Mouse (Mus musculus) forebrain, embryonic 15.5 days (tissue): ENCODE results near the gene Kctd11. TPM values are rescaled to one million over a fixed set of nuclear protein-coding genes. Genes with fewer than 3 reads are reported as not detected.
A peak's percentile ranks its signal among the peaks of the same experiment; 100 is the strongest.

Experiments
- ATAC-seq: fragments of 200-750 bp; cut with Nextera tagmentation; replicated peaks from 2 replicates; pipeline ENCODE4 v1.8.0; 2017; ENCODE audit warnings: mild to moderate bottlenecking, moderate TSS enrichment, moderate library complexity
- H3K27ac ChIP-seq: fragments of 300-500 bp; sonication (generic); replicated peaks from 2 replicates; pipeline ENCODE4 v1.5.1; 2015; ENCODE audit warnings: mild to moderate bottlenecking, inconsistent platforms
- H3K27me3 ChIP-seq: fragments of 300-500 bp; sonication (generic); 2 replicates; pipeline ENCODE4 v1.6.1; 2015; ENCODE audit warnings: inconsistent platforms
- H3K36me3 ChIP-seq: fragments of 300-500 bp; sonication (generic); 2 replicates; pipeline ENCODE4 v1.6.1; 2015; ENCODE audit warnings: mild to moderate bottlenecking, inconsistent platforms
- H3K4me1 ChIP-seq: fragments of 300-500 bp; sonication (generic); 2 replicates; pipeline ENCODE4 v1.6.1; 2015; ENCODE audit warnings: inconsistent platforms
- H3K4me2 ChIP-seq: fragments of 300-500 bp; sonication (generic); replicated peaks from 2 replicates; pipeline ENCODE4 v1.6.1; 2015; ENCODE audit warnings: mild to moderate bottlenecking, inconsistent platforms
- H3K4me3 ChIP-seq: fragments of 300-500 bp; sonication (generic); 2 replicates; pipeline ENCODE4 v1.5.1; 2015; ENCODE audit warnings: mild to moderate bottlenecking, inconsistent platforms
- H3K9ac ChIP-seq: fragments of 300-500 bp; sonication (generic); replicated peaks from 2 replicates; pipeline ENCODE4 v1.6.1; 2015; ENCODE audit warnings: mild to moderate bottlenecking, inconsistent platforms
- H3K9me3 ChIP-seq: fragments of 300-500 bp; sonication (generic); 2 replicates; pipeline ENCODE4 v1.6.1; 2016; ENCODE audit warnings: inconsistent platforms
- WGBS: fragments of 180-500 bp; shearing (Covaris S2); methylation state at CpG from one replicate; pipeline ENCODE4 v1.1.7; 2015; ENCODE audit warnings: mixed read lengths; 5-methylcytosine and 5-hydroxymethylcytosine counted together
- microRNA-seq: library from miRNA; unstranded; fragments of <30 nt; microRNA quantifications from one replicate; pipeline ENCODE4, GENCODE M21; 2016
- polyA plus RNA-seq: library from polyadenylated mRNA; unstranded; fragments of >200 nt; fragmentation: Nextera tagmentation; extraction: Ambion mirVana; gene quantifications from 2 replicates; pipeline ENCODE4 v1.2.1, GENCODE M21; 2015

Gene Kctd11
- polyA plus RNA-seq, 1 experiment from 2014 or later, result 1.2 TPM

DNA sequence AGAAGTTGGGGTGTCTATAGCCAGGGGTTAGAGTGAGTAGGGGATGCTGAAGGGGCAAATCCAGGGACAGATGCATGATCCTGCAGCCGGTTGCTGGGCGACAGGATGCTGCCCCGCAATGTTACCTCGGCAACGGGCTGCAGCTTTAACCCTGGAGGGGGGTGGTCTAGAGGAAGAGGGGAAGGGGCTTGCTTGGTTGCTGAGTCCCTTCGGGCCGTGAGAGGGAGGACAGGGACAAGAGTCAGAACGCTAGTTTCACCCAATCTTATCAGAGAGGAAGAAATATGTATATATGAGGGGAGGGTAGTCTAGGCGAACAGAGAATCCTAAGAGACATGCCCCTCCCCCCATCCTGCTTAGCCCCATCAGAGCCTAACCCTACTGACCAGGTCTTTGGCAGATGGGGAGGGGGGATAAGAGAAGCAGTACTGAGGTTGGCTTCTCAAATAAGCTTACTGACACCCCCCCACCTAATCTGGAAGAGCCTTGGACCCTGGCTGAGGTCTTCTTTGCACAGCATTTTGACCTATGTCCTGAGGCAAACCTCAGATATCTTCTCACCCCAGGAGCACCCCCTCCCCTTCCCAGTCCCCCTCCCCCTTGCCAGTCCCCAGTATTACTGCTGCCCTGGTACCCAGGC, 45.8 kb downstream of the Kctd11 start:
- 2% methylated on average over 9 of the region's 9 CpGs for WGBS
- H3K4me1 ChIP-seq, result peaks cover 52% of the 10 kb centered on the region

DNA sequence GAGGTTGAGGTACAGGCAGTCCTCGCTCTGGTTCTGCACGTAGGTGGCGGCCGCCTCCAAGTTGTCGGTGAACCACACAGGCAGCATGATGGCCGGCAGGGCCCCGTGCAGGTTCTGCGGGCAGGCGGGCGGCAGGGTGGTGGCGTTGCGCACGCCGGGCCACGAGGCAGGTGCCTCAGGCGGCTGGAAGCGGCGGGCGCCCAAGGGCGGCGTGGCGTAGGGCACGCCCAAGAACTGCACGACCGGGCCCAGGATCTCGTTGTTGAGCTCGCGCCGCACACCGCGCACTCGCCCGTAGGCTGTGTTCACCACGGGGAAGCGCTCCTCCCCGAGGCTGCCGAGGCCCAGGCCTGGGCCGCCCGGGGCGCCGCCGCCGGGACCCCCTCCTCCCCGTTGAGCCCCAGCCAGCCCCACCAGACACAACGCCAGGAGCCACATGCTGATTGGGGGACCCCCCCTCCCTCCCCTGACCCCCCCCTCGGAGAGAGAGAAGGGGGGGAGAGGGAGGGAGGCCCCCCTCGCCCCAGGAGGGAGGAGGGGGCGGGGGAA, 47.1 kb downstream of the Kctd11 start:
- Histone ChIP-seq H3K4me1 (peaks cover 46% of the 10 kb centered on the region), H3K27me3 (no peaks in the 10 kb centered on the region), H3K9ac (peak overlapping the region; percentile 94), H3K27ac (peak overlapping the region; percentile 58), H3K9me3 (no peaks in the 10 kb centered on the region), H3K36me3 (peaks cover 22% of the 10 kb centered on the region), H3K4me2 (peak overlapping the region; percentile 96), H3K4me3 (peak overlapping the region; percentile 95)
- no peak for ATAC-seq
- WGBS, result 4% methylated on average over 45 of the region's 48 CpGs

More for the DNA sequence above, 45.8 kb downstream of the Kctd11 start:
- peak overlapping the region; percentile 58 for H3K27ac ChIP-seq
- H3K36me3 ChIP-seq, result peaks cover 19% of the 10 kb centered on the region
- H3K9me3 ChIP-seq, result no peaks in the 10 kb centered on the region
- no peaks in the 10 kb centered on the region for H3K27me3 ChIP-seq
- peak overlapping the region; percentile 94 for H3K9ac ChIP-seq
- ATAC-seq, result no peak
- H3K4me2 ChIP-seq, result peak overlapping the region; percentile 96
- H3K4me3 ChIP-seq, result peak overlapping the region; percentile 95

DNA sequence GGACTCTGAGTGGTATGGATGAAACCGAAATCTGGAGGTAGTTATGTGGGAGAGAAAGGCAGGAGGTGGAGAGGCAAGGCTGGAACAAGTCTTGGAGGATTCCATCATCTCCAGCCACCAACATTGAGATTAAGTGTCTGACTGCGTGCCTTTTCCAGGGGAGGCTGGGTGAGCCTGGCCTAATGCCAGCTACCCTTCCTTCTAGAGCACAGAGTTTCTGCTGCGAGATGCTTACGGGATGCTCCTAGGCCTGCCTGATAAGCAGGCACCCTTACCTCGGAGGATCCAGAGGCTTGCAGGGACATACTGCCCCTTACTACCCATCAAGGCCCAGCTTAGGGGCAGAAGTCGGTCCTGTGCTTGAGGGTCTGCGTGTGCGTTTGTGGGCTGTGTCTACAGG, 47.7 kb downstream of the Kctd11 start:
- Histone ChIP-seq H3K4me2 (peak overlapping the region; percentile 96), H3K9me3 (no peaks in the 10 kb centered on the region), H3K27me3 (no peaks in the 10 kb centered on the region), H3K9ac (peak overlapping the region; percentile 94), H3K4me1 (peaks cover 42% of the 10 kb centered on the region), H3K36me3 (peaks cover 25% of the 10 kb centered on the region), H3K27ac (peak overlapping the region; percentile 58), H3K4me3 (peak overlapping the region; percentile 95)
- WGBS, result 47% methylated on average over 8 of the region's 8 CpGs
- ATAC-seq, result no peak

DNA sequence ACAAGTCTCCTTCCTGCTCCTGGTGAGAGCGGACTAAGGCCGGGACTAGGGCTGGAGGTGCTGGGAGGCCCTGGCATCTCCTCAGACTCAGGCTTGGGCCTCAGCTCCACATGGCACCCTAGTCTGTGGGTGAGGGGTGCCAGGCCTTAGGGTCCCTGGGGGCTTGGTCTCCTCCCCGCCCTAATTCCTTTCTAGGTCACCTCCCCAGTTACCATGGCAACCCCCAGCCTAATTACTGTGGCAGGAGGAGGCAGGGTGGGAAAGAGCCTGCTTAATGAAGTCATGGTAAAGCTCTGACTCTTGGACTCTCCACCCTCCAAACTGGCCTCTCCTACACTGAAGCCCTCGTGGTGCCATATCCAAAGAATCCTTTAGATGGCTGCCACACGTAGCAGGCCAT, 52.4 kb downstream of the Kctd11 start:
- Histone ChIP-seq H3K9me3 (no peaks in the 10 kb centered on the region), H3K4me1 (peaks cover 15% of the 10 kb centered on the region), H3K27ac (no peak overlapping the region), H3K27me3 (no peaks in the 10 kb centered on the region), H3K4me3 (no peak overlapping the region), H3K36me3 (peaks cover 68% of the 10 kb centered on the region), H3K4me2 (no peak overlapping the region), H3K9ac (no peak overlapping the region)
- WGBS, result 58% methylated on average over 5 of the region's 5 CpGs
- ATAC-seq, result no peak

Small RNA genes lying within 50 kb of the gene (microRNA-seq; reads per million reads assigned to microRNA genes)
- gene Mir6924, result not detected

Other genes starting within 250 kb of the Kctd11 start
- gene Fxr2, start 248.4 kb downstream of the Kctd11 start, polyA plus RNA-seq, result 41.0 and 46.1 TPM in 2 replicates
- not detected in 2 replicates for gene Sox15, start 226.1 kb downstream of the Kctd11 start, polyA plus RNA-seq
- 89.1 and 91.0 TPM in 2 replicates for gene Mpdu1, start 218.8 kb downstream of the Kctd11 start, polyA plus RNA-seq
- gene Cd68, start 215.3 kb downstream of the Kctd11 start, polyA plus RNA-seq, result 6.7 and 7.7 TPM in 2 replicates
- 547 and 583 TPM in 2 replicates for gene Eif4a1, start 209.0 kb downstream of the Kctd11 start, polyA plus RNA-seq
- gene Senp3, start 199.3 kb downstream of the Kctd11 start, polyA plus RNA-seq, result 89.2 and 102 TPM in 2 replicates
- gene Tnfsf13, start 195.6 kb downstream of the Kctd11 start, polyA plus RNA-seq, result 0.38 TPM in 1 of 2 replicates, not detected in the other
- gene Tnfsf12, start 185.6 kb downstream of the Kctd11 start, polyA plus RNA-seq, result 1.6 TPM in 2 replicates
- 1.0 and 1.1 TPM in 2 replicates for gene Tnfsfm13, start 185.3 kb downstream of the Kctd11 start, polyA plus RNA-seq
- 17.5 and 19.2 TPM in 2 replicates for gene Polr2a, start 122.8 kb downstream of the Kctd11 start, polyA plus RNA-seq
- 0.28 and 0.56 TPM in 2 replicates for gene Slc35g3, start 119.4 kb downstream of the Kctd11 start, polyA plus RNA-seq
- gene Zbtb4, start 115.5 kb downstream of the Kctd11 start, polyA plus RNA-seq, result 2.8 and 3.2 TPM in 2 replicates
- gene Chrnb1, start 85.5 kb downstream of the Kctd11 start, polyA plus RNA-seq, result 1.2 and 1.4 TPM in 2 replicates
- gene Fgf11, start 79.5 kb downstream of the Kctd11 start, polyA plus RNA-seq, result 6.2 and 6.7 TPM in 2 replicates
- gene Tmem102, start 75.8 kb downstream of the Kctd11 start, polyA plus RNA-seq, result 0.61 and 0.98 TPM in 2 replicates
- gene Gm39566, start 66.1 kb downstream of the Kctd11 start, polyA plus RNA-seq, result not detected in 2 replicates
- gene Spem2, start 62.9 kb downstream of the Kctd11 start, polyA plus RNA-seq, result not detected in 2 replicates
- gene Spem1, start 59.2 kb downstream of the Kctd11 start, polyA plus RNA-seq, result 0.33 and 0.36 TPM in 2 replicates
- gene Nlgn2, start 43.6 kb downstream of the Kctd11 start, polyA plus RNA-seq, result 20.9 and 21.3 TPM in 2 replicates
- 333 and 335 TPM in 2 replicates for gene Tmem256, start 42.9 kb downstream of the Kctd11 start, polyA plus RNA-seq
- 51.0 and 51.2 TPM in 2 replicates for gene Plscr3, start 35.0 kb downstream of the Kctd11 start, polyA plus RNA-seq
- 0.27 and 0.36 TPM in 2 replicates for gene Tnk1, start 22.7 kb downstream of the Kctd11 start, polyA plus RNA-seq
- gene Tmem95, start 3.4 kb downstream of the Kctd11 start, polyA plus RNA-seq, result not detected in 2 replicates
- 0.48 and 0.51 TPM in 2 replicates for gene Acap1, start 14.1 kb upstream of the Kctd11 start, polyA plus RNA-seq
- gene 2810408A11Rik, start 19.6 kb upstream of the Kctd11 start, polyA plus RNA-seq, result 19.9 and 20.7 TPM in 2 replicates
- gene Neurl4, start 19.7 kb upstream of the Kctd11 start, polyA plus RNA-seq, result 18.5 and 23.0 TPM in 2 replicates
- 79.6 and 92.2 TPM in 2 replicates for gene Gps2, start 32.5 kb upstream of the Kctd11 start, polyA plus RNA-seq
- gene Eif5a, start 40.6 kb upstream of the Kctd11 start, polyA plus RNA-seq, result 1,167 and 1,257 TPM in 2 replicates
- gene Ybx2, start 54.4 kb upstream of the Kctd11 start, polyA plus RNA-seq, result 5.6 and 5.8 TPM in 2 replicates
- 6.4 and 7.5 TPM in 2 replicates for gene Slc2a4, start 66.8 kb upstream of the Kctd11 start, polyA plus RNA-seq
- gene Cldn7, start 83.4 kb upstream of the Kctd11 start, polyA plus RNA-seq, result 0.28 and 0.56 TPM in 2 replicates
- gene Ctdnep1, start 99.8 kb upstream of the Kctd11 start, polyA plus RNA-seq, result 18.4 and 20.8 TPM in 2 replicates
- 170 and 171 TPM in 2 replicates for gene Elp5, start 101.1 kb upstream of the Kctd11 start, polyA plus RNA-seq
- 610 and 626 TPM in 2 replicates for gene Gabarap, start 109.7 kb upstream of the Kctd11 start, polyA plus RNA-seq
- gene Phf23, start 114.4 kb upstream of the Kctd11 start, polyA plus RNA-seq, result 71.5 and 75.6 TPM in 2 replicates
- 35.3 and 37.5 TPM in 2 replicates for gene Dvl2, start 119.2 kb upstream of the Kctd11 start, polyA plus RNA-seq
- gene Acadvl, start 134.0 kb upstream of the Kctd11 start, polyA plus RNA-seq, result 57.0 and 60.7 TPM in 2 replicates
- gene Dlg4, start 135.5 kb upstream of the Kctd11 start, polyA plus RNA-seq, result 27.8 and 29.8 TPM in 2 replicates
- 1.8 and 2.0 TPM in 2 replicates for gene Asgr1, start 172.7 kb upstream of the Kctd11 start, polyA plus RNA-seq
- gene Asgr2, start 211.2 kb upstream of the Kctd11 start, polyA plus RNA-seq, result not detected in 2 replicates
- 0.56 and 0.64 TPM in 2 replicates for gene Mgl2, start 248.9 kb upstream of the Kctd11 start, polyA plus RNA-seq